Mouse (Mus musculus) telencephalon, adult 2 months (tissue): Measurements from ENCODE around the gene Mrvi1.

Experiments
- DNase-seq: peaks from one replicate; pipeline ENCODE4 v3.0.0-alpha.2; 2011; ENCODE audit warnings: low read depth, low spot score

Gene Mrvi1

GRCm38 (mm10) chr7:110834522-110834921 lies 147.7 kb downstream of the Mrvi1 start:
- DNase-seq, result no peak

GRCm38 (mm10) chr7:110834018-110834417 lies 148.2 kb downstream of the Mrvi1 start:
- DNase-seq, result no peak

- DNase-seq, result no peak
These were observed 149.2 kb downstream of the Mrvi1 start for GRCm38 (mm10) chr7:110833024-110833423.

GRCm38 (mm10) chr7:110823995-110824953 lies 158.0 kb downstream of the Mrvi1 start:
- no peak for DNase-seq

- no peak for DNase-seq
These were observed 158.7 kb downstream of the Mrvi1 start for GRCm38 (mm10) chr7:110823593-110823992.

- DNase-seq, result no peak
These were observed 159.2 kb downstream of the Mrvi1 start for GRCm38 (mm10) chr7:110823076-110823475.

GRCm38 (mm10) chr7:110822055-110822454 lies 160.2 kb downstream of the Mrvi1 start:
- no peak for DNase-seq

- peak; percentile 66 for DNase-seq
These were observed 160.6 kb downstream of the Mrvi1 start for GRCm38 (mm10) chr7:110821653-110822052.

- DNase-seq, result peak; percentile 65
These were observed 161.2 kb downstream of the Mrvi1 start for GRCm38 (mm10) chr7:110821068-110821467.

- DNase-seq, result no peak
These were observed 163.4 kb downstream of the Mrvi1 start for GRCm38 (mm10) chr7:110818787-110819350.
